Mouse (Mus musculus): ENCODE results near the gene C2cd5. TPM values are rescaled to one million over a fixed set of nuclear protein-coding genes. Genes with fewer than 3 reads are reported as not detected.

The C2cd5 gene
- polyA plus RNA-seq (2014; fragmentation: Nextera tagmentation; extraction: Ambion mirVana) = 24.1 and 25.0 TPM in 2 replicates

- H3K27ac ChIP-seq (ENCODE audit: low read depth, low read length) = peak within 1 kb of the TSS; percentile 88
- peak; percentile 97 for DNase-seq (ENCODE audit: low spot score)
- no peaks in the 10 kb centered on the region for H3K27me3 ChIP-seq (replicated peaks; ENCODE audit: control insufficient read depth, insufficient read depth, low read length)
- ATAC-seq (replicated peaks; ENCODE audit: low FRiP score) = peak; percentile 98
- under 1% methylated on average over 63 of the region's 75 CpGs for WGBS
- H3K4me3 ChIP-seq (ENCODE audit: low read depth, low read length) = peak within 1 kb of the TSS; percentile 84
- no peaks in the 10 kb centered on the region for H3K4me1 ChIP-seq (replicated peaks; ENCODE audit: control insufficient read depth, insufficient read depth, low read length)
- H3K9me3 ChIP-seq (ENCODE audit: control insufficient read depth, low read length) = no peaks in the 10 kb centered on the region
- peak within 1 kb of the TSS; percentile 84 for H3K9ac ChIP-seq (ENCODE audit: low read depth, low read length)
- peaks cover 2% of the 10 kb centered on the region; the same call in 1 of the 2 replicates for H3K36me3 ChIP-seq (ENCODE audit: control insufficient read depth, insufficient read depth, low read length)
- peak within 1 kb of the TSS; percentile 67 for H3K4me2 ChIP-seq
Measured at GRCm38 (mm10) chr6:143099681-143100382, at the start of gene C2cd5. TSS of gene C2cd5 (minus strand) at chr6:143100141.

DNA sequence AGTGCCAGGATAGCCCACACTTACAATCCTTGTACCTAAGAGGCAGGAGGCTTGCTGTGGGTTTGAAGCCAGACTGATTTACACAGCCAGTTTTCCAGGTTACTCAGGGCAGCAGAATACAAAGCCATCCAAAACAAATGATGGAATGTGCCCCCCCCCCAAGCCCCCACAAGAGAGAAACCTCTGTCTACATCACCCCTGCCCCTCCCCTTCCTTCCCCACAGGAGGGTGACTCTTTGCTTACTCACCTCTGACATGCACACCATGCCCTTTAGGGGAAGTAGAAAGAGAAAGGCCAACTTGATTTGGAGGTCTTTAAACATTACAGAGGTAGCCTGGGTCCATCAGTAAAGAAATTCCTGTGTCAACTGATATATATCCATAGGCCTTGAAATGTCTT, 48.9 kb upstream of the C2cd5 start:
- Histone ChIP-seq H3K4me2 (no peak overlapping the region), H3K4me3 (ENCODE audit: low read depth, low read length) (no peak overlapping the region), H3K36me3 (ENCODE audit: control insufficient read depth, insufficient read depth, low read length) (no peaks in the 10 kb centered on the region), H3K9me3 (ENCODE audit: control insufficient read depth, low read length) (no peaks in the 10 kb centered on the region), H3K27ac (ENCODE audit: low read depth, low read length) (no peak overlapping the region), H3K9ac (ENCODE audit: low read depth, low read length) (no peak overlapping the region), H3K4me1 (replicated peaks; ENCODE audit: control insufficient read depth, insufficient read depth, low read length) (peaks cover 4% of the 10 kb centered on the region; the same call in 1 of the 2 replicates), H3K27me3 (replicated peaks; ENCODE audit: control insufficient read depth, insufficient read depth, low read length) (no peaks in the 10 kb centered on the region)
- no peak for ATAC-seq (replicated peaks; ENCODE audit: low FRiP score)
- no peak for DNase-seq (ENCODE audit: low spot score)

DNA sequence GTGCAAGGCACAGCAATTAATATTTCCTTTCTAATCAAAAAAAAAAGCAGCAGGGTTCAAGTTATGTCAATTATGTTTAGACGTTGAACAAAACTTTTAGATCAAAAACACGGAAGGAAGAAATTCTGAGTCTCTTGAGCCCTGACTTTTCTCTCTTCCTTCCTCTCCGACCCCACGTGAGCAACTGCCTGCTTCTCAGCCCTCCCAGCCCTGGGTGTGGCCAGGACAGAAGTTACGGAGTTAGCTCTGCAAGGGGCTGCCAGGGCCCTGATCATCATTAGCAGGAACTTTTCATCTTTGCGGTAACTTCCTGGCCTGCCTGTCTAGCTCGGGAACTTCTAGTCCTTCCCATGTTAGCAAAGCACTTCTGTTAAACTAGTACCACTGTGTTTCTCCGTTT, 46.8 kb upstream of the C2cd5 start:
- DNase-seq (ENCODE audit: low spot score) = no peak
- ATAC-seq (replicated peaks; ENCODE audit: low FRiP score) = no peak
- Histone ChIP-seq H3K4me1 (replicated peaks; ENCODE audit: control insufficient read depth, insufficient read depth, low read length) (peaks cover 4% of the 10 kb centered on the region; the same call in 1 of the 2 replicates), H3K27ac (ENCODE audit: low read depth, low read length) (no peak overlapping the region), H3K4me3 (ENCODE audit: low read depth, low read length) (no peak overlapping the region), H3K9me3 (ENCODE audit: control insufficient read depth, low read length) (no peaks in the 10 kb centered on the region), H3K36me3 (ENCODE audit: control insufficient read depth, insufficient read depth, low read length) (no peaks in the 10 kb centered on the region), H3K9ac (ENCODE audit: low read depth, low read length) (no peak overlapping the region), H3K4me2 (no peak overlapping the region; the same call in 1 of the 2 replicates), H3K27me3 (replicated peaks; ENCODE audit: control insufficient read depth, insufficient read depth, low read length) (no peaks in the 10 kb centered on the region)
- 29% methylated on average over 8 of the region's 8 CpGs for WGBS

DNA sequence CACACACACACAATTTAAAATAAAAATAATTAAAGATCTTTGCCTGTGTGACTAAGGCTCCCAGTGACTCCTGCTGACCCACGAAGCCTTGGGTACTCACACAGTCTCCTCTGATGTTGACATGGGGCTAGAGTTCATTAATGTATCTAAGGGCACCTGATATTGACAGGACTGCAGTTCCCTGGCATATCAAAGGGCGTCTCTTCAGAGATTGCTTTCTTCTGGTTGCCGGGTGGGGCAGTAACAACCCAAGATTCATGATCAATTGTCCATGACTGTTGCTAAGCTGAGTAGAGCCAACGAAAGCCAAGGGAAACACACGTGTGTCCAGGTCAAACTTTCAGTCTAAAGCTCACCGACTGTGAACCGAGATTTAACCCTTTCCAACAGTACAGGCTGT, 45.1 kb upstream of the C2cd5 start:
- H3K36me3 ChIP-seq (ENCODE audit: control insufficient read depth, insufficient read depth, low read length) = no peaks in the 10 kb centered on the region
- H3K9me3 ChIP-seq (ENCODE audit: control insufficient read depth, low read length) = no peaks in the 10 kb centered on the region
- H3K27ac ChIP-seq (ENCODE audit: low read depth, low read length) = no peak overlapping the region
- no peak overlapping the region for H3K4me2 ChIP-seq
- no peak overlapping the region for H3K9ac ChIP-seq (ENCODE audit: low read depth, low read length)
- DNase-seq (ENCODE audit: low spot score) (no peak), ATAC-seq (replicated peaks; ENCODE audit: low FRiP score) (no peak)
- H3K4me3 ChIP-seq (ENCODE audit: low read depth, low read length) = no peak overlapping the region
- H3K4me1 ChIP-seq (replicated peaks; ENCODE audit: control insufficient read depth, insufficient read depth, low read length) = peaks cover 2% of the 10 kb centered on the region; the same call in 1 of the 2 replicates
- 67% methylated on average over 7 of the region's 7 CpGs for WGBS
- H3K27me3 ChIP-seq (replicated peaks; ENCODE audit: control insufficient read depth, insufficient read depth, low read length) = no peaks in the 10 kb centered on the region

- H3K27ac ChIP-seq (ENCODE audit: low read depth, low read length) = no peak overlapping the region
- no peak overlapping the region for H3K4me2 ChIP-seq
- ATAC-seq (replicated peaks; ENCODE audit: low FRiP score) (no peak), DNase-seq (ENCODE audit: low spot score) (no peak)
- no peak overlapping the region for H3K4me3 ChIP-seq (ENCODE audit: low read depth, low read length)
- peaks cover 2% of the 10 kb centered on the region; the same call in 1 of the 2 replicates for H3K4me1 ChIP-seq (replicated peaks; ENCODE audit: control insufficient read depth, insufficient read depth, low read length)
- no peak overlapping the region for H3K9ac ChIP-seq (ENCODE audit: low read depth, low read length)
- WGBS = 85% methylated on average over 2 of the region's 2 CpGs
- H3K9me3 ChIP-seq (ENCODE audit: control insufficient read depth, low read length) = no peaks in the 10 kb centered on the region
- H3K36me3 ChIP-seq (ENCODE audit: control insufficient read depth, insufficient read depth, low read length) = no peaks in the 10 kb centered on the region
- no peaks in the 10 kb centered on the region for H3K27me3 ChIP-seq (replicated peaks; ENCODE audit: control insufficient read depth, insufficient read depth, low read length)
Measured at GRCm38 (mm10) chr6:143144556-143144955, 44.6 kb upstream of the C2cd5 start.

- Histone ChIP-seq H3K4me3 (ENCODE audit: low read depth, low read length) (peak overlapping the region; percentile 36), H3K4me2 (peak overlapping the region; percentile 64), H3K36me3 (ENCODE audit: control insufficient read depth, insufficient read depth, low read length) (no peaks in the 10 kb centered on the region), H3K27me3 (replicated peaks; ENCODE audit: control insufficient read depth, insufficient read depth, low read length) (no peaks in the 10 kb centered on the region), H3K4me1 (replicated peaks; ENCODE audit: control insufficient read depth, insufficient read depth, low read length) (no peaks in the 10 kb centered on the region; the same call in 1 of the 2 replicates), H3K9ac (ENCODE audit: low read depth, low read length) (peak overlapping the region; percentile 43; the same call in 1 of the 2 replicates), H3K27ac (ENCODE audit: low read depth, low read length) (no peak overlapping the region), H3K9me3 (ENCODE audit: control insufficient read depth, low read length) (no peaks in the 10 kb centered on the region)
- ATAC-seq (replicated peaks; ENCODE audit: low FRiP score) = 0 out of 2 replicates have a peak, but pooled peaks have one; percentile 18
- DNase-seq (ENCODE audit: low spot score) = no peak
- WGBS = 22% methylated on average over 19 of the region's 19 CpGs
Measured at GRCm38 (mm10) chr6:143143775-143144273, 43.9 kb upstream of the C2cd5 start.

- no peak overlapping the region for H3K27ac ChIP-seq (ENCODE audit: low read depth, low read length)
- ATAC-seq (replicated peaks; ENCODE audit: low FRiP score) (no peak), DNase-seq (ENCODE audit: low spot score) (no peak)
- H3K27me3 ChIP-seq (replicated peaks; ENCODE audit: control insufficient read depth, insufficient read depth, low read length) = no peaks in the 10 kb centered on the region
- peak overlapping the region; percentile 64 for H3K4me2 ChIP-seq
- H3K4me3 ChIP-seq (ENCODE audit: low read depth, low read length) = 0 out of 2 replicates have a peak overlapping the region, but pooled peaks have one; percentile 36
- no peaks in the 10 kb centered on the region for H3K4me1 ChIP-seq (replicated peaks; ENCODE audit: control insufficient read depth, insufficient read depth, low read length)
- H3K36me3 ChIP-seq (ENCODE audit: control insufficient read depth, insufficient read depth, low read length) = no peaks in the 10 kb centered on the region
- WGBS = 76% methylated on average over 9 of the region's 9 CpGs
- H3K9me3 ChIP-seq (ENCODE audit: control insufficient read depth, low read length) = no peaks in the 10 kb centered on the region
- peak overlapping the region; percentile 43; the same call in 1 of the 2 replicates for H3K9ac ChIP-seq (ENCODE audit: low read depth, low read length)
Measured at GRCm38 (mm10) chr6:143143321-143143720, 43.4 kb upstream of the C2cd5 start.

GRCm38 (mm10) chr6:143142861-143143260, 42.9 kb upstream of the C2cd5 start:
- 82% methylated on average over 4 of the region's 4 CpGs for WGBS

More at GRCm38 (mm10) chr6:143142861-143143260, 42.9 kb upstream of the C2cd5 start:
- H3K4me3 ChIP-seq (ENCODE audit: low read depth, low read length) = no peak overlapping the region
- H3K27me3 ChIP-seq (replicated peaks; ENCODE audit: control insufficient read depth, insufficient read depth, low read length) = no peaks in the 10 kb centered on the region
- no peaks in the 10 kb centered on the region for H3K9me3 ChIP-seq (ENCODE audit: control insufficient read depth, low read length)
- H3K9ac ChIP-seq (ENCODE audit: low read depth, low read length) = no peak overlapping the region
- DNase-seq (ENCODE audit: low spot score) = no peak
- H3K36me3 ChIP-seq (ENCODE audit: control insufficient read depth, insufficient read depth, low read length) = no peaks in the 10 kb centered on the region
- no peak overlapping the region for H3K4me2 ChIP-seq
- H3K4me1 ChIP-seq (replicated peaks; ENCODE audit: control insufficient read depth, insufficient read depth, low read length) = no peaks in the 10 kb centered on the region
- no peak for ATAC-seq (replicated peaks; ENCODE audit: low FRiP score)
- H3K27ac ChIP-seq (ENCODE audit: low read depth, low read length) = no peak overlapping the region
